Mouse (Mus musculus): ENCODE results near the gene Tns1. TPM values are rescaled to one million over a fixed set of nuclear protein-coding genes. Genes with fewer than 3 reads are reported as not detected.
"Not testable (repeated sequence)": the region's sequence is repeated elsewhere in the genome, so short reads cannot be mapped to it uniquely, and the experiment has no call there.

The Tns1 gene
- polyA plus RNA-seq, 1 experiment, result 111 TPM

GRCm38 (mm10) chr1:73903035-73903434 lies 221.2 kb downstream of the Tns1 start:
- Histone ChIP-seq H3K27me3 (ENCODE audit: control insufficient read depth, insufficient read depth, insufficient read length) (no peaks in the 10 kb centered on the region), H3K36me3 (ENCODE audit: control insufficient read depth, insufficient read depth) (no peaks in the 10 kb centered on the region), H3K4me2 (ENCODE audit: low read depth) (no peak overlapping the region), H3K79me2 (ENCODE audit: control insufficient read depth, insufficient read depth) (no peaks in the 10 kb centered on the region), H3K4me3 (no peak overlapping the region), H3ac (ENCODE audit: control insufficient read depth, insufficient read length) (no peak overlapping the region)
- TF ChIP-seq CEBPB (IDR thresholded peaks at IDR 0.05; ENCODE audit: insufficient read depth, poor library complexity, severe bottlenecking) (no peak), USF1 (IDR thresholded peaks at IDR 0.05; ENCODE audit: low read depth) (no peak), TCF12 (IDR thresholded peaks at IDR 0.05; ENCODE audit: insufficient read depth, poor library complexity, severe bottlenecking) (no peak), MYOG (IDR thresholded peaks at IDR 0.05; ENCODE audit: control insufficient read depth in 1 of 3, insufficient read depth in 1 of 3, insufficient read length in 2 of 3, low read depth in 2 of 3) (no peak), REST (IDR thresholded peaks at IDR 0.05; ENCODE audit: insufficient read depth, insufficient read length) (no peak)

- Histone ChIP-seq H3K4me2 (ENCODE audit: low read depth) (no peak overlapping the region), H3K27me3 (ENCODE audit: control insufficient read depth, insufficient read depth, insufficient read length) (no peaks in the 10 kb centered on the region), H3ac (ENCODE audit: control insufficient read depth, insufficient read length) (no peak overlapping the region), H3K36me3 (ENCODE audit: control insufficient read depth, insufficient read depth) (no peaks in the 10 kb centered on the region), H3K4me3 (no peak overlapping the region), H3K79me2 (ENCODE audit: control insufficient read depth, insufficient read depth) (no peaks in the 10 kb centered on the region)
- TF ChIP-seq USF1 (IDR thresholded peaks at IDR 0.05; ENCODE audit: low read depth), result no peak
- TF ChIP-seq MYOG (IDR thresholded peaks at IDR 0.05; ENCODE audit: control insufficient read depth in 1 of 3, insufficient read depth in 1 of 3, insufficient read length in 2 of 3, low read depth in 2 of 3), result no peak
- TF ChIP-seq REST (IDR thresholded peaks at IDR 0.05; ENCODE audit: insufficient read depth, insufficient read length), result no peak
Measured at GRCm38 (mm10) chr1:73902171-73902991, 221.9 kb downstream of the Tns1 start.

GRCm38 (mm10) chr1:73901496-73901899 lies 222.8 kb downstream of the Tns1 start:
- H3K4me3 ChIP-seq, result no peak overlapping the region
- no peak overlapping the region for H3K4me2 ChIP-seq (ENCODE audit: low read depth)
- no peaks in the 10 kb centered on the region for H3K36me3 ChIP-seq (ENCODE audit: control insufficient read depth, insufficient read depth)
- H3K79me2 ChIP-seq (ENCODE audit: control insufficient read depth, insufficient read depth), result no peaks in the 10 kb centered on the region
- TF ChIP-seq POLR2AphosphoS2 (IDR thresholded peaks at IDR 0.05; ENCODE audit: insufficient read length, low read depth), result no peak
- no peak for TF ChIP-seq TCF3 (IDR thresholded peaks at IDR 0.05; ENCODE audit: insufficient read length, low read depth)
- no peak for TF ChIP-seq MAX (IDR thresholded peaks at IDR 0.05; ENCODE audit: low read depth)
- TF ChIP-seq REST (IDR thresholded peaks at IDR 0.05; ENCODE audit: insufficient read depth, insufficient read length), result no peak
- no peak for TF ChIP-seq CEBPB (IDR thresholded peaks at IDR 0.05; ENCODE audit: insufficient read depth, poor library complexity, severe bottlenecking)
- no peak for TF ChIP-seq POLR2A (IDR thresholded peaks at IDR 0.05; ENCODE audit: insufficient read length, low read depth)
- TF ChIP-seq TCF12 (IDR thresholded peaks at IDR 0.05; ENCODE audit: insufficient read depth, poor library complexity, severe bottlenecking), result no peak
- TF ChIP-seq MYOD1 (IDR thresholded peaks at IDR 0.05; ENCODE audit: control insufficient read depth in 1 of 3, insufficient read length in 2 of 3, low read depth in 2 of 3), result no peak
- TF ChIP-seq E2F4 (IDR thresholded peaks at IDR 0.05; ENCODE audit: insufficient read depth), result no peak
- no peak for TF ChIP-seq USF1 (IDR thresholded peaks at IDR 0.05; ENCODE audit: low read depth)
- no peak for TF ChIP-seq MYOG (IDR thresholded peaks at IDR 0.05; ENCODE audit: control insufficient read depth in 1 of 3, insufficient read depth in 1 of 3, insufficient read length in 2 of 3, low read depth in 2 of 3)
- no peak for TF ChIP-seq SRF (IDR thresholded peaks at IDR 0.05; ENCODE audit: control insufficient read depth, insufficient read length, low read depth)
- H3K27me3 ChIP-seq (ENCODE audit: control insufficient read depth, insufficient read depth, insufficient read length), result no peaks in the 10 kb centered on the region
- no peak overlapping the region for H3ac ChIP-seq (ENCODE audit: control insufficient read depth, insufficient read length)

GRCm38 (mm10) chr1:73895451-73895850 lies 228.8 kb downstream of the Tns1 start:
- not testable (repeated sequence) for H3K36me3 ChIP-seq (ENCODE audit: control insufficient read depth, insufficient read depth); H3K4me3 ChIP-seq; H3ac ChIP-seq (ENCODE audit: control insufficient read depth, insufficient read length); H3K27me3 ChIP-seq (ENCODE audit: control insufficient read depth, insufficient read depth, insufficient read length); H3K79me2 ChIP-seq (ENCODE audit: control insufficient read depth, insufficient read depth); H3K4me2 ChIP-seq (ENCODE audit: low read depth)

- TF ChIP-seq TCF12 (IDR thresholded peaks at IDR 0.05; ENCODE audit: insufficient read depth, poor library complexity, severe bottlenecking) (no peak), REST (IDR thresholded peaks at IDR 0.05; ENCODE audit: insufficient read depth, insufficient read length) (no peak), MYOG (IDR thresholded peaks at IDR 0.05; ENCODE audit: control insufficient read depth in 1 of 3, insufficient read depth in 1 of 3, insufficient read length in 2 of 3, low read depth in 2 of 3) (no peak), POLR2A (IDR thresholded peaks at IDR 0.05; ENCODE audit: insufficient read length, low read depth) (no peak), SRF (IDR thresholded peaks at IDR 0.05; ENCODE audit: control insufficient read depth, insufficient read length, low read depth) (no peak), MYOD1 (IDR thresholded peaks at IDR 0.05; ENCODE audit: control insufficient read depth in 1 of 3, insufficient read length in 2 of 3, low read depth in 2 of 3) (no peak), E2F4 (IDR thresholded peaks at IDR 0.05; ENCODE audit: insufficient read depth) (no peak), USF1 (IDR thresholded peaks at IDR 0.05; ENCODE audit: low read depth) (no peak), POLR2AphosphoS2 (IDR thresholded peaks at IDR 0.05; ENCODE audit: insufficient read length, low read depth) (no peak), MAX (IDR thresholded peaks at IDR 0.05; ENCODE audit: low read depth) (no peak), CEBPB (IDR thresholded peaks at IDR 0.05; ENCODE audit: insufficient read depth, poor library complexity, severe bottlenecking) (no peak), TCF3 (IDR thresholded peaks at IDR 0.05; ENCODE audit: insufficient read length, low read depth) (no peak)
- Histone ChIP-seq H3K36me3 (ENCODE audit: control insufficient read depth, insufficient read depth) (no peaks in the 10 kb centered on the region), H3K4me3 (no peak overlapping the region), H3K79me2 (ENCODE audit: control insufficient read depth, insufficient read depth) (no peaks in the 10 kb centered on the region), H3K27me3 (ENCODE audit: control insufficient read depth, insufficient read depth, insufficient read length) (no peaks in the 10 kb centered on the region), H3ac (ENCODE audit: control insufficient read depth, insufficient read length) (no peak overlapping the region), H3K4me2 (ENCODE audit: low read depth) (no peak overlapping the region)
Measured at GRCm38 (mm10) chr1:73880731-73881130, 243.5 kb downstream of the Tns1 start.
